Mouse (Mus musculus) T-helper 1 cell (primary cell): ENCODE data around the gene Rpl22l1.
"Not testable (repeated sequence)": the region's sequence is repeated elsewhere in the genome, so short reads cannot be mapped to it uniquely, and the experiment has no call there.

Source experiments
- in situ Hi-C: fragments of 300-600 bp; cut with MboI, MseI; formaldehyde crosslinking; loops from one replicate; pipeline ENCODE4 v1.15.1; 2025; ENCODE audit warnings: high pct_unique_total_duplicates

The Rpl22l1 gene

DNA sequence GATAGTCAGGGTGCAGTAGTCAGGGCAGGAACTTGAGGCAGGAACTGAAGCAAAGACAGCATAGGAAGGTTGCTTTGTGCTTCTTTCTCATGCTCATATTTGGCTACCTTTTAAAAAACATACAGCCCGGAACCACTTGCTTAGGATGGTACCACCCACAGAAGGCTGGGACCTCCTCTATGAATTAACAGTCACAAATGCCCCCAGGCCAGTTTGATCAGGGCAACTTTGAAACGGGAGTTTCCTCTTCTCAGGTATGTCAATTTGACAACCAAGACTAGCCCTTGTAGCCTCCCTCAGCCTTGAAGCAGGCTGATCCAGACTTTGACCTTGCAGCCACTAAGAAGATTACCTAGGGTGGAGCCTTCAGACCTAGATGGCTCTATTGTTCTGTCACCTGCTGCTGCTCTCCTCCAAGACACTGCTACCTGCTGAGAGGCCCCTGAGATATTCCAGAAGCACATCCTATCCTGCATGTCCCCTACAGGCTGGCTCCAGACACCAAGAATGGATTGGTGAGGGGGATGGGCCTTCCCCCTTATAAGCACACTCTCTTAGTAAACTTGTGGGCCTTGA, 31.6 kb downstream of the Rpl22l1 start:
- in situ Hi-C loops = no loop called here

DNA sequence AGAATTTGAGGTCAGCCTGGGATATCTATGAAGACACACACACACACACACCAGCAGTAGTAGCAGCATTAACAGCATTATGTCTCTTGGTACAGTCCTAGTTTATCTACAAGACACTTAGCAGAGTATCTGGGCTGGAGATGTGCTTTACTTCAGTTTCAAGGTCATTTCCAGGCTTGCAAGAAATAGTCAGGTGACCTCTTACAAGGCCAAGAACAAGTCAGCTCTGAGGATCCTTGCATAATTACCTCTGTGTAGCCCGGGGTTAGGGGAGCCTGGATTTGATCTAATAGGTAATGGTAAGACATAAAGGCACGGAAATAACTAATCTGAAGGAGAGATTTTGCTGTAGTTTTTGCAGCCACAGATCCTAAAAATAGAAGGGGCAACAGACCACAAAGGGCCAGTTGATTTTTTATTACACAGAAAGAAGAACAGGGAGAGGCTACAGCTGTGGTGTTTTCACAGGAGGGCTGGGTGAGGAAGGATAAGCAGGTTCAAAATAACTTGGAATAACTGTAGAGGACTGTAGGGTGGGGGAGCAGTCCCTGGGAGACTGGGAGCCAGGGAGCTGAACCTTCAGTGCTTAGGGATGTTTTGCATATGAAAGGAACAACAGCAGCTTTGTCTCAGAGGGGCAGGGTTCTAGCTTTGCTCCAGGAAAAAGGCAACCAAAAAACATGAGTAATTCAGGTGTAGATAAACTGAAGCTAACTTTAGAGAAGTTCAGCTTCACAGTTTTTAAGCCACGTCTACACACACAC, 36.8 kb downstream of the Rpl22l1 start:
- in situ Hi-C loops = no loop called here

DNA sequence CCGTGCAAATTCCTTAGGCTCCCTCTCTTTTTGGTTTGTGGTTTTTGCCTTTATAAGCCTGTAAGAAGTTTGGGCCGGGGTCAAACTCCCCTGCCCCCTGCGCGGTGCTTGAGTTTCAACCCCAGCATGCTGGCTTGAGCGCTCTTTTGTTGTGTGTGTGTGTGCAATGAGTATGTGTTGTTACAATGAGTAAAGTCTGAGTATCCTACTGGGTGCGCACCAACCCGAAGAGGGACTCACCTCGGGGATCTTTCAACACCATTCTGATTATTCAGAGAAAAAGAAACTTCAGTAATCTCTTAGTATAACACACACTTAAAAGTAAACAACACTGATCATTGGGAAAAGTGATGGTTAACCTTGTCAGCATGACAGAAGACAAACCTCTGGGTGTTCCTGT, 38.0 kb downstream of the Rpl22l1 start:
- in situ Hi-C loops = no loop called here

DNA sequence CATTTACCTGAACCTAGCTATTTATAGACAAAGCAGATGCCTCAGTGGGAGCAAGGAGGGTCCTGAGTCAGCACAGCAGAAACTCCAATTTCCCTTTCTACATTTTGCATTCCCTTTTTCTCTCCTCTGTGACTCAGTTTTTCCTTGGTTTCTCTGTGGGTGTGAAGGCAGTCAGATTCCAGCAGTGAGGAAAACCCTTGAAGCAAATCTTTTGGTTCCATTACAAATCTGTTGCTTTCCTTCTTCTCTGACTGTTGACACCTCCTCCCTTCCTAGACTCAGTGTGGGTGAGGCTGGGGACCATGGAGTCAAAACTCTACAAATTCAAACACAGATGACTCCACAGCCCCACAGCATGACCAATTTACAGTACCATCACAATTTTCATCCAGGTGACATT, 41.9 kb downstream of the Rpl22l1 start:
- in situ Hi-C loops = no loop called here

DNA sequence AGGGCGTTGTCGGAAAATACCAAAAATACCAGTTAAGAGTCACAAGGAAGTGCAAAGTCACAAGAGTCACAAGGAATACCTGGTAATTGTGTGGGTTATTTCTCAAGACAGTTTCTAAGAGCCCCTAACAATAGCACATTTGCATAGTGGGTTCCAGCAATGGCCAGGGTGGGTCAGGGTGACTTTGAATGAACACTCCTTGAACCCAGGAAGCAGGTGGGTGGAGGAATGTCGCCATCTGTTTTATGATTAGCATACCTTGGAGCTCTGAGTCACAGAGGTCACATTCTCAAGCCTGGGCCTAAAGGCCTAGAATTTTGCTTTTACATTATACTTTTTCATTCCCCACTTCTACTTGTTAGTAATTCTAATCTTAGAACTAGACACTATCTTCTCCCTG, 46.9 kb downstream of the Rpl22l1 start:
- in situ Hi-C loops = not testable (repeated sequence)
